Mouse (Mus musculus): ENCODE measurements at regions not wholly inside any gene's neighbourhood (a gene's known extent, or its start where the extent isn't known, plus 50 kb on each side); places are given as distances from the start of the nearest gene placed in this dataset.
"Not testable (repeated sequence)": the region's sequence is repeated elsewhere in the genome, so short reads cannot be mapped to it uniquely, and the experiment has no call there.

GRCm38 (mm10) chr1:12586981-12587380, 1173.1 kb downstream of the A830018L16Rik start:
- not testable (repeated sequence) for H3K9me3 ChIP-seq; H3K4me2 ChIP-seq (replicated peaks); H3K27ac ChIP-seq; H3K9ac ChIP-seq; H3K4me3 ChIP-seq; H3K27me3 ChIP-seq; H3K36me3 ChIP-seq; ATAC-seq (ENCODE audit: low FRiP score, low read depth); H3K4me1 ChIP-seq
- WGBS, result 93% methylated on average over 6 of the region's 6 CpGs

GRCm38 (mm10) chr1:12612102-12612501, 1198.2 kb downstream of the A830018L16Rik start:
- no peak; the same call in 1 of the 2 replicates for ATAC-seq (ENCODE audit: low FRiP score, low read depth)
- Histone ChIP-seq H3K4me3 (no peak overlapping the region), H3K27ac (no peak overlapping the region), H3K4me1 (peaks cover 33% of the 10 kb centered on the region), H3K9ac (no peak overlapping the region), H3K36me3 (no peaks in the 10 kb centered on the region), H3K9me3 (no peaks in the 10 kb centered on the region), H3K27me3 (no peaks in the 10 kb centered on the region), H3K4me2 (replicated peaks) (no peak overlapping the region)
- 84% methylated on average over 4 of the region's 4 CpGs for WGBS

- H3K4me3 ChIP-seq, result no peak overlapping the region
- peak; percentile 63 for ATAC-seq (ENCODE audit: low FRiP score, low read depth)
- peak overlapping the region; percentile 73 for H3K27ac ChIP-seq
- no peaks in the 10 kb centered on the region for H3K36me3 ChIP-seq
- H3K4me1 ChIP-seq, result peaks cover 33% of the 10 kb centered on the region
- WGBS, result 20% methylated on average over 3 of the region's 3 CpGs
- no peaks in the 10 kb centered on the region for H3K9me3 ChIP-seq
- H3K4me2 ChIP-seq (replicated peaks), result no peak overlapping the region
- H3K9ac ChIP-seq, result no peak overlapping the region
- H3K27me3 ChIP-seq, result peaks cover 4% of the 10 kb centered on the region; the same call in 1 of the 2 replicates
Measured at GRCm38 (mm10) chr1:12615303-12615702, 1201.4 kb downstream of the A830018L16Rik start.

GRCm38 (mm10) chr1:12615733-12616481, 1202.0 kb downstream of the A830018L16Rik start:
- Histone ChIP-seq H3K36me3 (no peaks in the 10 kb centered on the region), H3K4me3 (no peak overlapping the region), H3K4me2 (replicated peaks) (peak overlapping the region; percentile 26), H3K9ac (no peak overlapping the region), H3K9me3 (no peaks in the 10 kb centered on the region), H3K27ac (peak overlapping the region; percentile 73), H3K27me3 (peaks cover 4% of the 10 kb centered on the region; the same call in 1 of the 2 replicates), H3K4me1 (peaks cover 33% of the 10 kb centered on the region)
- peak; percentile 57 for ATAC-seq (ENCODE audit: low FRiP score, low read depth)
- 34% methylated on average over 10 of the region's 10 CpGs for WGBS

- 80% methylated on average over 2 of the region's 2 CpGs for WGBS
- H3K4me2 ChIP-seq (replicated peaks), result no peak overlapping the region
- ATAC-seq (ENCODE audit: low FRiP score, low read depth), result no peak
- H3K9me3 ChIP-seq, result no peaks in the 10 kb centered on the region
- no peak overlapping the region for H3K27ac ChIP-seq
- H3K9ac ChIP-seq, result no peak overlapping the region
- H3K36me3 ChIP-seq, result no peaks in the 10 kb centered on the region
- H3K27me3 ChIP-seq, result peaks cover 4% of the 10 kb centered on the region; the same call in 1 of the 2 replicates
- H3K4me3 ChIP-seq, result no peak overlapping the region
- peaks cover 15% of the 10 kb centered on the region for H3K4me1 ChIP-seq
Measured at GRCm38 (mm10) chr1:12619981-12620380, 1206.1 kb downstream of the A830018L16Rik start.

GRCm38 (mm10) chr1:12620825-12621224, 1206.9 kb downstream of the A830018L16Rik start:
- WGBS, result 84% methylated on average over 6 of the region's 6 CpGs

GRCm38 (mm10) chr1:12623158-12623557, 1209.3 kb downstream of the A830018L16Rik start:
- no peak overlapping the region for H3K4me2 ChIP-seq (replicated peaks)
- H3K27me3 ChIP-seq, result peaks cover 4% of the 10 kb centered on the region; the same call in 1 of the 2 replicates
- H3K4me3 ChIP-seq, result no peak overlapping the region
- no peaks in the 10 kb centered on the region for H3K4me1 ChIP-seq
- no peaks in the 10 kb centered on the region for H3K9me3 ChIP-seq
- no peaks in the 10 kb centered on the region for H3K36me3 ChIP-seq
- ATAC-seq (ENCODE audit: low FRiP score, low read depth), result no peak
- H3K27ac ChIP-seq, result no peak overlapping the region
- 81% methylated on average over 4 of the region's 4 CpGs for WGBS
- no peak overlapping the region for H3K9ac ChIP-seq

More at GRCm38 (mm10) chr1:12620825-12621224, 1206.9 kb downstream of the A830018L16Rik start:
- ATAC-seq (ENCODE audit: low FRiP score, low read depth), result no peak
- H3K36me3 ChIP-seq, result no peaks in the 10 kb centered on the region
- H3K27me3 ChIP-seq, result peaks cover 4% of the 10 kb centered on the region; the same call in 1 of the 2 replicates
- no peak overlapping the region for H3K9ac ChIP-seq
- H3K9me3 ChIP-seq, result no peaks in the 10 kb centered on the region
- H3K4me3 ChIP-seq, result no peak overlapping the region
- H3K4me2 ChIP-seq (replicated peaks), result no peak overlapping the region
- H3K27ac ChIP-seq, result no peak overlapping the region
- H3K4me1 ChIP-seq, result peaks cover 10% of the 10 kb centered on the region

- 90% methylated on average over 3 of the region's 3 CpGs for WGBS
- Histone ChIP-seq H3K9me3 (no peaks in the 10 kb centered on the region), H3K9ac (no peak overlapping the region), H3K36me3 (no peaks in the 10 kb centered on the region), H3K4me2 (replicated peaks) (no peak overlapping the region), H3K4me3 (no peak overlapping the region), H3K4me1 (no peaks in the 10 kb centered on the region), H3K27ac (no peak overlapping the region), H3K27me3 (no peaks in the 10 kb centered on the region)
- ATAC-seq (ENCODE audit: low FRiP score, low read depth), result no peak
Measured at GRCm38 (mm10) chr1:12633049-12633448, 1219.1 kb downstream of the A830018L16Rik start.

- no peaks in the 10 kb centered on the region for H3K27me3 ChIP-seq
- 52% methylated on average over 9 of the region's 9 CpGs for WGBS
- H3K4me2 ChIP-seq (replicated peaks), result no peak overlapping the region
- H3K4me3 ChIP-seq, result no peak overlapping the region
- ATAC-seq (ENCODE audit: low FRiP score, low read depth), result no peak
- no peaks in the 10 kb centered on the region for H3K9me3 ChIP-seq
- no peaks in the 10 kb centered on the region for H3K4me1 ChIP-seq
- no peaks in the 10 kb centered on the region for H3K36me3 ChIP-seq
- no peak overlapping the region for H3K27ac ChIP-seq
- no peak overlapping the region for H3K9ac ChIP-seq
Measured at GRCm38 (mm10) chr1:12636326-12637147, 1222.6 kb downstream of the A830018L16Rik start.

GRCm38 (mm10) chr1:12640983-12641382, 1227.1 kb downstream of the A830018L16Rik start:
- Histone ChIP-seq H3K9me3 (no peaks in the 10 kb centered on the region), H3K27ac (no peak overlapping the region), H3K4me2 (replicated peaks) (no peak overlapping the region), H3K27me3 (no peaks in the 10 kb centered on the region), H3K4me1 (no peaks in the 10 kb centered on the region), H3K36me3 (no peaks in the 10 kb centered on the region), H3K9ac (no peak overlapping the region), H3K4me3 (no peak overlapping the region)
- WGBS, result 62% methylated on average over 4 of the region's 4 CpGs
- ATAC-seq (ENCODE audit: low FRiP score, low read depth), result no peak

All from limb, embryonic 13.5 days (tissue).